Mouse (Mus musculus): ENCODE measurements at regions not wholly inside any gene's neighbourhood (a gene's known extent, or its start where the extent isn't known, plus 50 kb on each side); places are given as distances from the start of the nearest gene placed in this dataset.

- DNase-seq (no peak), ATAC-seq (ENCODE audit: insufficient read depth) (no peak)
Observed at GRCm38 (mm10) chr4:71356714-71357113, 401.1 kb downstream of the Gm11232 start.

DNA sequence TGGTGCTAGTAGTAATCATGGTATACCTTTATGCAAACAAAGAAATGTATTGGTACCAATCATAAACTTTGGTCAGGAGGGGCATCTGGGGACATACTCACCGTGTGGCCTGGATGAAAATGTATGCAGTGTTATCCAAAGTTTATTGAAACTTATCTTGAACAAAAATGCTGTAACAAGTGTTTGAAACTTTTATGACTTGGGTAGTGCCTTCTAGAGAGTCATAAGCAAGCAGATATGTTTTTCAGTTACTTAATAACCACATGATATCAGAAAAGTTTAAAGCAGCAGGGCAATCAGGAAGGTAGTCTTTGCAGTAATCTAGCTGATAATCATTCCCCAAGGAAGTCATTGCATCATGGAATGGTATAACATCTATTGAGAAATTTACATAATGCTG is 401.5 kb downstream of the Gm11232 start:
- no peak for TF ChIP-seq CTCF (IDR thresholded peaks at IDR 0.05; ENCODE audit: low read depth)
- no peak overlapping the region for H3K4me2 ChIP-seq
- H3K27ac ChIP-seq (ENCODE audit: low read depth): no peak overlapping the region
- no peak for ATAC-seq (ENCODE audit: insufficient read depth)
- H3K4me3 ChIP-seq (ENCODE audit: low read depth, low read length): no peak overlapping the region
- no peaks in the 10 kb centered on the region for H3K27me3 ChIP-seq (ENCODE audit: insufficient read depth, low read length)
- no peak for DNase-seq
- H3K9me3 ChIP-seq (ENCODE audit: low read depth, low read length): no peaks in the 10 kb centered on the region
- no peaks in the 10 kb centered on the region for H3K36me3 ChIP-seq (ENCODE audit: insufficient read depth)
- no peak overlapping the region for H3K9ac ChIP-seq
- no peaks in the 10 kb centered on the region for H3K4me1 ChIP-seq (ENCODE audit: insufficient read depth)
- 54% methylated on average over 1 of the region's 1 CpGs for WGBS

More at GRCm38 (mm10) chr4:71356714-71357113, 401.1 kb downstream of the Gm11232 start:
- H3K36me3 ChIP-seq (ENCODE audit: insufficient read depth): no peaks in the 10 kb centered on the region
- H3K9ac ChIP-seq: no peak overlapping the region
- no peak overlapping the region for H3K4me3 ChIP-seq (ENCODE audit: low read depth, low read length)
- no peak overlapping the region for H3K27ac ChIP-seq (ENCODE audit: low read depth)
- no peak overlapping the region for H3K4me2 ChIP-seq
- TF ChIP-seq CTCF (IDR thresholded peaks at IDR 0.05; ENCODE audit: low read depth): no peak
- 89% methylated on average over 1 of the region's 1 CpGs for WGBS
- no peaks in the 10 kb centered on the region for H3K4me1 ChIP-seq (ENCODE audit: insufficient read depth)
- H3K9me3 ChIP-seq (ENCODE audit: low read depth, low read length): no peaks in the 10 kb centered on the region
- no peaks in the 10 kb centered on the region for H3K27me3 ChIP-seq (ENCODE audit: insufficient read depth, low read length)

DNA sequence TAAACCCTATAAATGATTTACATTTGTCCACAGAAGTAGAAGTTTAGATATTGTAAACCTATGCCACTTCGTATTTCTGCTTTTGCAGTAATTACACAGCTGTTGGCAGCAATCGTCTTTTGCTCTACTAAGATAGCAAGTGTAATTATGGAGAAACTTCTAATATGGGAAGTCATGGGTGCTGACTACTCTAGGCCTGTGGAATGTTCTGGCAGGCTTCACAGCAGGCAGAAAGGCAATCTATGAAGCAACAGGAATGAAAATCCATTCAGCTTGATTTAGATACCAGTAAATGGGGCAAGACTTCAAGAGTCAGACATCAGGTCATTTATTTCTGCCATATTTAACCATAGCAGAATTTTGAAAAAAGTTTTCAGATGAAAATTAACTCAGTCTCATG is 405.9 kb downstream of the Gm11232 start:
- Histone ChIP-seq H3K9me3 (ENCODE audit: low read depth, low read length) (no peaks in the 10 kb centered on the region), H3K27me3 (ENCODE audit: insufficient read depth, low read length) (no peaks in the 10 kb centered on the region), H3K27ac (ENCODE audit: low read depth) (no peak overlapping the region), H3K4me3 (ENCODE audit: low read depth, low read length) (no peak overlapping the region), H3K4me1 (ENCODE audit: insufficient read depth) (no peaks in the 10 kb centered on the region), H3K9ac (no peak overlapping the region), H3K4me2 (no peak overlapping the region), H3K36me3 (ENCODE audit: insufficient read depth) (no peaks in the 10 kb centered on the region)
- DNase-seq: no peak
- no peak for ATAC-seq (ENCODE audit: insufficient read depth)
- no peak for TF ChIP-seq CTCF (IDR thresholded peaks at IDR 0.05; ENCODE audit: low read depth)
- WGBS: 71% methylated on average over 2 of the region's 2 CpGs

GRCm38 (mm10) chr4:71343068-71343467 is 414.7 kb downstream of the Gm11232 start:
- Histone ChIP-seq H3K4me2 (no peak overlapping the region), H3K4me3 (ENCODE audit: low read depth, low read length) (no peak overlapping the region), H3K9me3 (ENCODE audit: low read depth, low read length) (no peaks in the 10 kb centered on the region), H3K9ac (no peak overlapping the region), H3K4me1 (ENCODE audit: insufficient read depth) (no peaks in the 10 kb centered on the region), H3K27ac (ENCODE audit: low read depth) (no peak overlapping the region), H3K27me3 (ENCODE audit: insufficient read depth, low read length) (no peaks in the 10 kb centered on the region), H3K36me3 (ENCODE audit: insufficient read depth) (no peaks in the 10 kb centered on the region)
- no peak for DNase-seq
- no peak for ATAC-seq (ENCODE audit: insufficient read depth)
- 92% methylated on average over 3 of the region's 3 CpGs for WGBS
- no peak for TF ChIP-seq CTCF (IDR thresholded peaks at IDR 0.05; ENCODE audit: low read depth)

GRCm38 (mm10) chr4:71338582-71338981 is 419.2 kb downstream of the Gm11232 start:
- H3K27ac ChIP-seq (ENCODE audit: low read depth): no peak overlapping the region
- TF ChIP-seq CTCF (IDR thresholded peaks at IDR 0.05; ENCODE audit: low read depth): no peak
- H3K4me1 ChIP-seq (ENCODE audit: insufficient read depth): no peaks in the 10 kb centered on the region
- no peak overlapping the region for H3K9ac ChIP-seq
- no peak overlapping the region for H3K4me3 ChIP-seq (ENCODE audit: low read depth, low read length)
- no peak overlapping the region for H3K4me2 ChIP-seq
- ATAC-seq (ENCODE audit: insufficient read depth) (no peak), DNase-seq (no peak)
- no peaks in the 10 kb centered on the region for H3K36me3 ChIP-seq (ENCODE audit: insufficient read depth)
- no peaks in the 10 kb centered on the region for H3K9me3 ChIP-seq (ENCODE audit: low read depth, low read length)
- no peaks in the 10 kb centered on the region for H3K27me3 ChIP-seq (ENCODE audit: insufficient read depth, low read length)
- 74% methylated on average over 1 of the region's 1 CpGs for WGBS

DNA sequence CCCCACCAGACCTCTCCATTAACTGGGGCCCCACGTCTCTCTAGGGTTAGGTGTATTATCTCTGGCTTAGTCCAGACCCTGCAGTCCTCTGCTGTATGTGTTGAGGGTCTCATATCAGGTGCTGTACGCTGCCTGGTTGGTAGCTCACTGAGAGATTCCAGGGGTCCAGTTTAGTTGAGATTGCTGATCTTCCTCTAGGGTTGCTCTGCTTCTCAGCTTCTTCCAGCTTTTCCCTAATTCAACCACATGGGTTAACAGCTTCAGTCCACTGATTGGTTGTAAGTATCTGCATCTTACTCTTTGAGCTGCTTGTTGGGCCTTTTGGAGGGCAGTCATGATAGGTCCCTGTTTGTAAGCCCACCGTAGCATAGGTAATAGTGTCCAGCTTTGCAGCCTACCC is 425.1 kb downstream of the Gm11232 start:
- Histone ChIP-seq H3K36me3 (ENCODE audit: insufficient read depth) (no peaks in the 10 kb centered on the region), H3K9me3 (ENCODE audit: low read depth, low read length) (no peaks in the 10 kb centered on the region), H3K4me3 (ENCODE audit: low read depth, low read length) (no peak overlapping the region), H3K27ac (ENCODE audit: low read depth) (no peak overlapping the region), H3K4me2 (no peak overlapping the region), H3K27me3 (ENCODE audit: insufficient read depth, low read length) (no peaks in the 10 kb centered on the region), H3K4me1 (ENCODE audit: insufficient read depth) (no peaks in the 10 kb centered on the region), H3K9ac (no peak overlapping the region)
- 81% methylated on average over 3 of the region's 3 CpGs for WGBS
- DNase-seq: no peak
- no peak for ATAC-seq (ENCODE audit: insufficient read depth)
- TF ChIP-seq CTCF (IDR thresholded peaks at IDR 0.05; ENCODE audit: low read depth): no peak

GRCm38 (mm10) chr4:71332018-71332417 is 425.7 kb downstream of the Gm11232 start:
- 66% methylated on average over 4 of the region's 4 CpGs for WGBS
- no peaks in the 10 kb centered on the region for H3K27me3 ChIP-seq (ENCODE audit: insufficient read depth, low read length)
- H3K4me3 ChIP-seq (ENCODE audit: low read depth, low read length): no peak overlapping the region
- no peaks in the 10 kb centered on the region for H3K9me3 ChIP-seq (ENCODE audit: low read depth, low read length)
- no peak overlapping the region for H3K9ac ChIP-seq
- no peak overlapping the region for H3K4me2 ChIP-seq
- ATAC-seq (ENCODE audit: insufficient read depth): no peak
- TF ChIP-seq CTCF (IDR thresholded peaks at IDR 0.05; ENCODE audit: low read depth): peak; percentile 42
- DNase-seq: peak; percentile 66
- no peaks in the 10 kb centered on the region for H3K4me1 ChIP-seq (ENCODE audit: insufficient read depth)
- no peaks in the 10 kb centered on the region for H3K36me3 ChIP-seq (ENCODE audit: insufficient read depth)
- H3K27ac ChIP-seq (ENCODE audit: low read depth): no peak overlapping the region

GRCm38 (mm10) chr4:71316605-71317004 is 441.2 kb downstream of the Gm11232 start:
- Histone ChIP-seq H3K9ac (no peak overlapping the region), H3K27me3 (ENCODE audit: insufficient read depth, low read length) (no peaks in the 10 kb centered on the region), H3K4me2 (no peak overlapping the region), H3K4me3 (ENCODE audit: low read depth, low read length) (no peak overlapping the region), H3K36me3 (ENCODE audit: insufficient read depth) (no peaks in the 10 kb centered on the region), H3K9me3 (ENCODE audit: low read depth, low read length) (no peaks in the 10 kb centered on the region), H3K27ac (ENCODE audit: low read depth) (no peak overlapping the region), H3K4me1 (ENCODE audit: insufficient read depth) (no peaks in the 10 kb centered on the region)
- ATAC-seq (ENCODE audit: insufficient read depth): no peak
- no peak for DNase-seq
- no peak for TF ChIP-seq CTCF (IDR thresholded peaks at IDR 0.05; ENCODE audit: low read depth)

Measured in lung, embryonic 14.5 days (tissue).